Mouse (Mus musculus): ENCODE data around the gene Acbd4.

GRCm38 (mm10) chr11:103058499-103059085 is 42.9 kb upstream of the Acbd4 start:
- TF ChIP-seq CTCF (IDR thresholded peaks at IDR 0.05; ENCODE audit: low read depth) (peak; percentile 26; the same call in 1 of the 2 replicates), EP300 (optimal IDR thresholded peaks at IDR 0.05) (no peak)

Measured in stomach, postnatal 0 days (tissue).